Mouse (Mus musculus) right cerebral cortex, postnatal 4 days (tissue): ENCODE measurements around the gene Olfr328.
A peak's percentile ranks its signal among the peaks of the same experiment; 100 is the strongest.
"Not testable (repeated sequence)": the region's sequence is repeated elsewhere in the genome, so short reads cannot be mapped to it uniquely, and the experiment has no call there.

Experiments
- DNase-seq: peaks from one replicate; pipeline ENCODE4 v3.0.0-alpha.2; 2022

The Olfr328 gene

DNA sequence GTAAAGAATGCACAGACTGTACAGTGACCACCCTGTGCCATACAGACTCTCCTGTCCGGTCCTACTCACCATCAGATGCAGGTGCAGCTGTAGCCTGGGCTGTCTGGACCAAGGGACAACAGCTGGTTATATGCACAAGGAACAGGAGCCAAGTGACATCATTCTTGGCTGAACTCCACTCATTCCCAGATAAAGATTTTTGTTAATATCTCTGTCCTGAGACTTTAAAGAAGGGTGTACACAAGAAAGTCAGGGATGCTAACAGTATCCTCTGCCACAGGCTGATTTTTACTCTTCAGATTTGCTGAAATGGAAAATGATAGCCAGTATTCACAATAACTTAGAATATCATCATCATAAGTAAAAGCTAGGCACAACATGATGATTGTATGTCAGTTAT lies at the start of gene Olfr328:
Olfr328 (minus strand) TSS at position 101 of the 400 bp plus-strand sequence.
- no peak for DNase-seq

DNA sequence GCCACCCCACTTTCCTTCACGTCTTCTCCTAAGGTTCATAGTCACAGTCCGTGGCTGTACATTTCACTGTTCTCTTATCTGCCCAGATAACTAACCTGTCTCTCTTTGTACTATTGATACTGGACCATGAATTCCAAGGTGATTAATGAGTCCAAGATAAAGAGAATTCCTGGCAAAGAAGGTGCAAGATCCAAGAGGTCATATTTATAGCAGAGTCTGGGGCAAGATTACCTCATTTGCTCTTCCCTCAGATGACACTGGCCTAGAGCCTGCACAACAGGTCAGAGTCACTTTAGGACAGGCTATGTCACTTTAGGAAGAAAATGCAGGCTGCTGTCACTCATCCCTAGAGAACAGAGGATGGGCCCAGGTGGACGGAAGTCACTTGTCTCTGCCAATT lies 49.8 kb upstream of the Olfr328 start:
- DNase-seq = no peak

DNA sequence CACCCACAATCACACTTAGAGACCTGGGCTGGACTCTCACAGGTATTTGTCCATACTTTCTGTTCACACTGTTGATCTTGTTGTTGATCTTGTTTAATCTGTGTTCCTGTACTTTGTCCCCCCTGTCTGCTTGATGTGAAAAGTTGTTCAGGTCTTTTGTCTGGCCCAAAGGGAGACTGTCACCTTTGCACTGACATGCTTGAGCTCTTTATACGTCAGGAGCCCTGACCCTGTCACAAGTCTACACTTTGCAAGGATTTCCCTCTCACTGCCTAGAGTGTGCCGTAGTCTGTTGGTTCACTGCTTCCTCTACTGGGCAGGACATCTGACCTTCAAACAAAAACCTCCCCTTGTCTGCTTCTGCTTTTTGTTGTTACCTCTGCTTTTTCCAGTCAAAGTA lies 49.3 kb upstream of the Olfr328 start:
- DNase-seq = no peak

DNA sequence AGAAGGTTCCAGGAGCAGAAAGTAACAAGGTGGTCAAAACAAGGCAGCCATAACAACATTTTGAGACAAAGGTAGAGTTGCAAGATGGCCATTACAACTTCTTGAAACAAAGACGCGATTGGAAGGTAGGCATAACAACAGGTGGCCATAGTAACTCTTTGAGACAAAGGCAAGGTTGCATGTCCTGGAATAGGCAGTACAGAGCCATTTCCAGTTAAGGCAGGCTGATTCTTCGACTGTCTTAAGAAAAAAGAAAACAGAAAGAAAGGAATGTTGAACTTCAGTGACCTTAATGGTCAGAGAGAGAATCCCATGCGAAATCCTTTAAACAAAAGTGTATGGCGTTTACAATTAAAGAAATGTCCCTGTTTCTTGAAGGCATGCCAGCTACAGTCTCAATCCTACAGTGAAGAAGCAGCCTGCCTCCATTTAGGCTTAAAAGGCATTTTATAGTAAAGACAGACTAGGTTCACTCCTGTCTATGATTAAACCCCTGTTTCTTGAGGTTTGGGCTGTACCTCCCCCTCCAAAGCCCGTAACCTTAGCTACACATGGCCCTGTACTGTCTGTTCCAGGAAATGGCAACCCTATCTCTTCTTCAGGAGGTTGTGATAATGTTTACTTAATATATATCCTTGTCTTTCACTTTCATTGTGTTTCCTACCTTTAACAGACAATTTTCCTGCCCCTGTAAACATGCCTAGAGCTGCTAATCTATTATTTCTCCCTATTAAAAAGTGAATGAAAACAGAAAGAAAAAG lies 47.5 kb upstream of the Olfr328 start:
- no peak for DNase-seq

DNA sequence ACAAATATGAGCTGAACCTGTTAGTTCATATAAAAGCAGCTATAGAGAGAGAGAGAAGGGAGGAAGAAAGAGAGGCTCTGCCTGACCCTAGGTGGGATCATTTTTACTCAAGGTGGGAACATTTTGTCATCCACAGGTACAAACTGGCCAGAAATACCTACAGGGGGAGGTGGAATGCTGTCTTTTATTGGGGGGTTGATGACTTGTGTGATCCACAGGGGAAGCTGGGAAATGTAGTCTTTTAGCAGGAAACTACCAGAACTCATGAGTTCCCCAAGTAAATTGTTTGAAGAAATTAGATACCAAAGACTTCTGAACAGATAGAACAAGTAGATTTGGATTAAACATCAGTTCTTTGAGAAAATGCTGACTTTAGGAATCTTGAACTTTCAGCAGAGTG lies 46.6 kb upstream of the Olfr328 start:
- no peak for DNase-seq

DNA sequence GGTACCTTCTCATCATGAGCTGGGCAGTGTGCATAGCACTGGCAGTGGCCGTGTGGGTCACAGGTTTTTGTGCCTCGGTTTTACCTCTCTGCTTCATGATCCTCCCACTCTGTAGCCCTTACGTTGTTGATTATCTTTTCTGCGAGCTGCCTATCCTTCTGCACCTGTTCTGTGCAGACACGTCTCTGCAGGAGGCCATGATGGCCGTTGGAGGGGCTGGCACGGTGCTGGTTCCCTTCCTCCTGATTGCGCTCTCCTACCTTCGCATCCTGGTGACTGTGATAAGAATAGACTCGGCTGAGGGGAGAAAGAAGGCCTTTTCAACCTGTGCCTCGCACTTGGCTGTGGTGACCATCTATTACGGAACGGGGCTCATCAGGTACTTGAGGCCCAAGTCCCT lies 42.4 kb upstream of the Olfr328 start:
- DNase-seq = no peak

DNA sequence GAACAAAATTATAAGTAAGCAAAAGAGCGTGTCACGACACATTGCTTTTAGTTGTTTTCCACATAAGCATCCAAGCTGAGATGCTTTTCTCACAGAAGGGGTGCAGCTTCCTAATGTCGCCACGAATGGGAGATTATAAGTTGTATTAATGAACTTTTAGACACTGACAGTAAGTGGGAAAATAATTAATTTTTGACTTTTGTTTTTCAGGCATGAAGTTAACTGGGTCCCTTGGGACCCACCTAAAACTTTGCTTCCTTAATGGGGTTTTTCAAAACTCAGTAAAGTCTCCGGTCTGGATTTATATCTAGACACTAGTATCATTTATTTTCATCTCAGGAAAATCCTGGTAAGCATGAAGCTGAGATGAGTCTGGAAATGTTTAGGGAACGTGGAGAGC lies 39.4 kb upstream of the Olfr328 start, which contains the start of gene Olfr324:
Olfr324 (plus strand) TSS at position 301 of the 400 bp plus-strand sequence.
- no peak for DNase-seq

DNA sequence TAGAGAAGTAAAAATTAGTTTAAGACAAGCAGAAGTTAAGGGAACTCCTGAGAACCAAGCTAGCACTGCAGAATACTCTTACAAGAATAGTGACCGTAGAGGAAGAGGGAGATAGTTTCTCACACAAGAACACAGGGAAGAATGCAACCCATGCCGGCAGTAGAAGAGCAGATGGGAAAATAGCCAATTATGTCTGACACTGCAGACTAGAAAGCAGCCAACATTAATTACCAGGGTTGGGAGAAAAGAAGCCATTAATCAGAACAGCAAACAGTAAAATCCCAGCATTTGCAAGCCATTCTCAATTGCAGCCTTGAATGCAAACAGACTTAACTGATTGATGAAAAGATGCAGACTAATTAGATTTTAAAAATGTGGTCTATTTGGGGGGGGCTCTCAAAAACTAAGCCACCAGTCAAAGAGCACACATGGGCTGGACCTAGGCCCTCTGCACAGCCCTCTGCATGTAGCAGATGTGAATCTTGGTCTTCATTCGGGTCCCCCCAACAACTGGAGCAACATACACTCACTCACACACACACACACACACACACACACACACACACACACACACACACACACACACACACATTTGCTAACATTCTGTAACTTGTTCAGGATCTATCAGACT lies 33.3 kb upstream of the Olfr328 start:
- DNase-seq = no peak

DNA sequence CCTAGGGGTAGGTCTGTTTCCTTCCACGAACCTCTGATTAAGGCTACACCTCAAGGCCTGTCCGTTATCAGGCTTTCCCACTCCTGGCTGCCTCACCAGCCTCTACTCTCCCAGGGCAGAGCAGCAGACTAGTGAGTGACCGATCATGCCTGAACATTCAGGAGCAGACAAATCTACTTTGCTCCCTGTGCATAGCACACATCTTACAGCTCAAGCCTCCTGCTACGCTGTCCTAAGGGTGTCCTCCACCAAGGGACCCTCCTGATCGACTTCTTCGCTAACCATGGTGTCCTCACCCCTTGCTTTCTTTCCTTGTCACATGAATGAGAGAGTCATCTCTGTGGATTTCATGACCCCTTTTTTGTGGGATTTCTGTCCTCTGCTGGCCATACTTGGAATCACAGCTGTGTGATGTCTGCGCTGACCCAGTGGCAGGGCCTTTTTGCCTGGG lies 32.5 kb upstream of the Olfr328 start:
- peak; percentile 47 for DNase-seq

DNA sequence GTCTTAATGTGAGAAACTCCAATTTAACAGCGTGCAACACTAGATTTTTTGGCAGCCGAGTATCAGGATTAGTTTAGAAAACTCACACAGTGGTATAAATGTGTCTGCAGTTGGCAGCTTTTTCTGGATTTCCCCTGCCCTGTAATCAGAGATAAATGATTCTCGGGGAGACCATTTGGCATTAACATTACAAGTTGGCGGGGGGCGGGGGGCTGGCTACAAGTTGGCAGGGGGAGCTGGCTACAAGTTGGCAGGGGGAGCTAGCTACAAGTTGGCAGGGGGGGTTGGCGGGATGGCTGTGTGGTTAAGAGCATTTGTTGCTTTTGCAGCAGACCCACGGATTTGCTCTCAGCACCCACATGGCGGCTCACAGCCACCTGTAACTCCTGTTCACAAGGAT lies 23.2 kb upstream of the Olfr328 start:
- DNase-seq = peak; percentile 67

DNA sequence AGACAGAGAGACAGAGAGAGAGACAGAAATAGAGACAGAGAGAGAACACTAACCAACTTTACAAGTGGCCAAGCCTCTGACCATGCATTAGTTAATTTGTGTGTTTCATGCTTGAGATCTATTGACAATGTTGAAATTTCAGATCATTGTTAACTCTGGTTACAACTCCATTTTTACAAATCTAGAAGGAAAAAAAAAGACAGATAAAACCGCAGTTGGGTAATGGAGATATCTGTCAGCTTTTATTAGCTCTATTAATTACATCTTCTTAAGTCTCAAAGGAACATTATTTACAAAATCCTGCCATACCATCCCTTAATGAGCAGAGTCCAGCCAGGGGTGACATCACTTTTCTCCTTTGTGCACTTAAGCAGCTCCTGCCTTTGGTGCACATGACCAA lies 22.0 kb upstream of the Olfr328 start, which contains the start of gene Olfr325:
Olfr325 (plus strand) TSS at position 301 of the 400 bp plus-strand sequence.
- DNase-seq = no peak

DNA sequence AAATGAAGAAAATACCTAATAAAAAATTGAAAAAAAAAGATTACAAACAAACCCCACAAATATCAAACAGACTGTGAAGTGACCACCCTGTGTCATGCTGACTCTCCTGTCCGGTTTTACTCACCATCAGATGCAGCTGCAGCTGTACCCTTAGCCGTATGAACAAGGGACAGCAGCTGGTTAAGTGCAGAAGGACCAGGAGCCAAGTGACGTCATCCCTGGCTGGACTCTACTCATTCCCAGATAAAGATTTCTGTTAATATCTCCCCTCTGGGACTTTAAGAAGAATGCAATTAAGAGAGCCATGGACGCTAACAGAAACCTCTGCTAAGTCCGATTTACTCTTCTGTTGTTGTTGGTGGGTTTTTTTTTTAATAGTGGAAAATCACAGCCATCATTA lies 15.0 kb upstream of the Olfr328 start, which contains the start of gene Olfr224:
Olfr224 (minus strand) TSS at position 149 of the 400 bp plus-strand sequence.
- no peak for DNase-seq

DNA sequence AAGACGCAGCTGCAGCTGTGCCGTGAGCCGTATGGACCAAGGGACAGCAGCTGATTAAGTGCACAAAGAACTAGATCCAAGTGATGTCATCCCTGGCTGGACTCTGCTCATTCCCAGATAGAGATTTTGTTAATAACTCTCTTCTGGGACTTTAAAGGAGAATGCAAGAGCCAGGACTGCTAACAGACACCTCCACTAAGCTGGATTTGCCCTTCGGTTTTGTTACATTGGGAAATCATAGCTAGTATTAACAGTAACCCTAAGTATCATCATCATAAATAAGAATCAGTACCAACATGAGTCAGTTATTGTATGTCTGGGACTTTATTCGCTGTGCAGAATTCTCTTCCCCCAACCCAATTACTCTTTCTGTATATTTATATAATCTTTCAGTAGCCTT lies 9.1 kb downstream of the Olfr328 start, which contains the start of gene Olfr329-ps:
Olfr329-ps (minus strand) TSS at position 101 of the 400 bp plus-strand sequence.
- DNase-seq = no peak

DNA sequence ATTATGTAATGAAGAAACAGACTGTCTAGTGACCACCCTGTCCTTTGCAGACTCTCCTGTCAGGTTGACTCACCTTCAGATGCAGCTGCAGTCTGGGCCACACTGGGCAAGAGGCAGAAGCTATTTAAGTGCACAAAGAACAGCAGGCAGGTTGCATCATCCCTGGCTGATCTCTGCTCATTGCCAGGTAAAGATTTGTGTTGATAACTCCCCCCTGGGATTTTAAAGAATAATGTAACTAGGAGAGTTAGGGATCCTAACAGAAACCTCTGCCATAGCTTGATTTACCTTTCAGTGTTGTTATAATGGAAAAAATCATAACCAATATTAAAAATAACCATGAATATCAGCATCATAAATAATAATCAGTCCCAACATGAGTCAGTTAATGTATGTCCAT lies 20.7 kb downstream of the Olfr328 start, which contains the start of gene Olfr330:
Olfr330 (minus strand) TSS at position 101 of the 400 bp plus-strand sequence.
- not testable (repeated sequence) for DNase-seq

DNA sequence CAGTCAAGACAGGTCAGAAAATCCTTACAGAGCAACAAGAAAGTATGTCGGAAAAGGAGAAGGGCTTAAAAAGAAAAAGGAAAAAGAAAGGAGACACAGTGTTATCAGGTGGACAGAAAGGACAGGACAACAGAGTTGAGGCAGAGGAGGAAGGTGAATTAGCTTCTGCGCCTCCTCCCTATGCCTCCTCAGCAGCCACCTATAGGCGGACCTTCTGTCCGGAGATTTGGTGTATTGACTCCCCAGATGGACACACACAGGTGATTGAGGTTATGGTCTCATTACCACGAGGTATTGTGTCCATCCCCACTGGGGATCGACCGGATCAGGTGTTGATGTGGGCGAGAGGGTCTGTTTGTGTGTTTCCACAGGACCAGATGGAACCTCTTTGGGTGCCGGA lies 35.7 kb downstream of the Olfr328 start:
- peak; percentile 8 for DNase-seq

DNA sequence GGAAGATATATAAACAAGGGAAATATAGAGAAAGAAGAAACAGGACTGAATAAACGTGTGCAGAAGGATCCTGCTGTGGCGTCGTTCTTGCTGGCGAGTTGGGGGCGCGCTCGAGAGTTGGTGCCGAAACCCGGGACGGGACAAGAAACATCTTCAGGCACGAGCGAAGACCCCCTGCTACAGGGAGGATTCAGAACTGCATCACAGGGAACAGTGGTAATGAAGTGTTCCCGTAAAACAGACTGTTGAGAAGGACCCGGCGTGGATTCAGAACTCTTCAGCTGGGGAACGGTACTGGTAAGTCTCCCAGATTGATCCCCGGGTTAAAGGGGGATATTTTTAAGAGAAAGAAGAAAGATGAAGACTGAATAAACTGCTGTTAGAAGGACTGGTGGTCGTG lies 36.5 kb downstream of the Olfr328 start:
- peak; percentile 70 for DNase-seq

DNA sequence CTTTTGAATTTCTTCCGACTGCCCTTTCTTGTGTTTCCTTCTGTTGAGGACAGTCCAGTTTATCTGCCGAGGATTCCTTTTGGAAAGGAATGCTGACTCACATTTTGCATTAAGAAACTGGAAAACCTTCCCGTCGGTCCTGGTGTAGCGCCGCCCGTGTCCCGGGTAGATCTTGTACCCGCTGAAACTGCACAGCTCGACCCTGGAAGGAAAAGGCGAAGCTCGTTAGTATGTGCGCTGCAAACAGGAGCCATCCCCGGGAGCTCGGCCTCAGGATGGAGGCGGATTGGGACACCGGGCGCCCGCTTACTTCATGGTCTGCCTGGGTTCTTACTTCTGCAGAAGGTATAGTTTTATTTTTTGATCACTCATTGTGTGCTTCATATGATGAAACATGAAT lies 46.4 kb downstream of the Olfr328 start:
- DNase-seq = not testable (repeated sequence)

DNA sequence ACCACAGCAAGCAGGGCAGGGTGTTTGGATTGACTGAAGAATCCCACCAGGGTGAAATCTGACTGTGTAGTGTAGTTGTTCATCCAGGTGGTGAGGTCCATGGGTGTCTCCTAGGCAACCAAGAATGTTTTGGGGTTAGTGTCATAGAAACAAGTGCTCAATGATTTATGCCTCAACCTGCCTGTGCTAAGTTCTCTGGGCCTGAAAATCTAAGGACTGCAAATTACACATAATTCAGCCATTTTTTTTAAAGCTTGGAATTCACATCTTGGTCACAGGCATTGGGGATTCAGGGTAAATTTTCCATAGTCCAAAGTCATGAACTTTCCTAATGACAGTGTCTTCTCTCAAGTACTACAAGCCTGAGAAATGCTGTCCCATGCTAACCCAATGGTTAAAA lies 53.0 kb downstream of the Olfr328 start, which contains the start of gene Olfr331:
Olfr331 (minus strand) TSS at position 101 of the 400 bp plus-strand sequence.
- DNase-seq = not testable (repeated sequence)
